Mouse (Mus musculus): ENCODE data around the gene Olfr410.

Olfr410 gene

DNA sequence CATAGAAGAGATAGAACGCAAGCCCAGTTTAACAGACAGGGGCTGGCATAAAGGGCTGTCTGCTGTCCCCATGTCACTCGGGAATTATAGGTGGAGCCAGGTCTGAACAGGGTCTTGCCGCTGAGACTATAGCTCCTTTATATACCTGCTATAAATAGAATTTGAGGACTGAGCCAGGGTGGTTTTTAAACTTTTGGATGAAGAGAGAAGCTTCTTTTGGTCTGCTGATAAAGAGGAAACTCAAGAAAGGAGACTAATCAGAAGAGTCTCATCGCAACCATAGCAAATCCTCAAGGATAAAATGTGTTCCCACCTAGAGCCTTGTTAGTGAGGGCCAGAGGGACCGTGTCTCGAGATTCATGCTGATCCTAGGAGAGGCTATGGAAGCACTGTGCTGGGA, at the start of gene Olfr410:
TSS of gene Olfr410 (minus strand) at position 101 of the 400 bp plus-strand sequence.
- WGBS: 85% methylated on average over 6 of the region's 6 CpGs

DNA sequence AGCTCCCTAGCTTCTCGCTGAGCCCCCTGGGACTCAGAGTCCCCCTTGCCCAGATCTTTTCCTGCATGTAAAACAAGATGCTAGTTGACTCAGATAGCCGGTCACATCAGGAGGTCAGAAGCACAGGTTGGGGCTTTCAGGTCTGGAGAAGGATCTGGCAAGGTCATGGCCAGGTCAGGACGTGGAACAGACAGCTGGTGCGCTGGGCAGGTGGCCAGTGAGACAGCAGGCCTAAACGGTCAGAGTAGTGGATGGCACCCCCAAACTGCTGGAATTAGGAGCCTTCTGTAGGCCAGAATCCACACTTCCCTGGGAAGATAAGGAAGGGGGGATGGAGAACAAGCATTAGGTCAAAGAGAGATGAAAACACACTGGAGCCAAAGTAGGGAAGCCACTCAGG, 49.4 kb upstream of the Olfr410 start:
- 67% methylated on average over 5 of the region's 5 CpGs for WGBS

DNA sequence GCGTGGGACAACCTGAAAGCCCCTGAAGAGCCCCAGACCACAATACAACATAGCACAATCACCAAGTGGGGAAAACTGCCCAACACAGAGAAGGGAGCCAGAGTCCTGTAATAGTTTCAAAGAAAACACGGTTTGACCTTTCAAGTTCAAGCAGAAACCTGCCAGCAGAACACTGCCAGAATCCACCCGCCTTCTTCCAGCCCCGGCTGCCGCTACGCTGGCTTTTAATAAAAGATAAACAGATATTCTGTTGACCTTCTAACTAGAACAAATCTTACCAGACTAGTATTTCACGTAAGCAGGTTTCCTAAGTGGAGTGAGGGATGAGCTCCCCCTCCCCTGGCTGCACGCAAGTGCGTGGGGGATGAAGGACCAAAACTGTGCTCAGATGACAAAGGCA, 47.8 kb upstream of the Olfr410 start:
- 60% methylated on average over 9 of the region's 9 CpGs for whole genome bisulfite sequencing

DNA sequence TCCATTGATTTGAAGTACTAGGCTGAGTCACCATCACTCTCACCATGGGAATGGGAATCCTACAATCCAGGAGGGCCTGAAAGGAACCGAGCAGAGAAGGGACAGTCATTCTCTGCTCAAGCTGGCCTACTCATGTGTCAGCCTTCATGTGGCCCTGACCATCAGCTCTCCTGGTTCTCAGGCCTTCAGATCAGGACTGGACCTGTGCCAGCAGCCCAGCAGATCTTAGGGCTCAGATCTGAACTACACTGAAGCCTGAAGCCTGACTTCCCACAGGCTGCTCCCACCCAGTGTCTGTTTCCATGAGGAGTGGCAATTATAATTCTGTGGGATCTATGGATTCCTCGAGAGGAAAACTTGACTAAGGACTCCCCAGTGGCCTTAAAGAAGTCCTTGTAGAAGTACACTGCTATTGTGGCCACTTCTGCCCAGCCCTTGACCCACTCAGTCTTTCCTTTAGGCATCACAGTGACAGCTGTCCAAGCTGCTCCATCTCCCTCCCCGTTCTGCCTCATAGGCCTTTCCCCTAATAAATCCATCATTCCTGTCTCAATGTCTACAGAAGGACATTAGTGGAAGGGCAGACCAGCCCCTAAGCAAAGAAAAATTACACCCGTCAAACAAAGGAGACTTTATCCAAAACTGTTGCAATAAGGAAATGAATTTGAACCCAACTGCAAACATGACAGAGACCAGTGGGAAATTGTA, 41.5 kb upstream of the Olfr410 start:
- WGBS: 69% methylated on average over 4 of the region's 4 CpGs

DNA sequence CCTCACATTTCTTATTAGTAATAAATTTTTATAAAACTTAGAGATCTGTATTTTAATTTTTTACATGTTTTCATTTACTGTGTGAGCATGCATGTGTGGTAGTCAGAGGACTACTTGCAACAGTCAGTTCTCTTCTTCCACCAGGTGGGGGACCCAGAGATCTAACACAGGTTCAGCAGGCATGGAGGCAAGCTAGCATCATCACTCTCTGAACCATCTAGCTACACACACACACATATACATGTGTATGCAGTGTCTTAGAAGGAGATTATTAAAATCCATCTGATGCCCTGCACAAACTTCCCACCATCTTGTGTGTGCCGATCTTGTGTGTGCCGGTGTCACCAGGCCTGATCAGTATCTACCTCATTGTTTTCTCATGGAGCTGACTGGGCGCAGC, 39.0 kb upstream of the Olfr410 start:
- WGBS: 65% methylated on average over 3 of the region's 3 CpGs

DNA sequence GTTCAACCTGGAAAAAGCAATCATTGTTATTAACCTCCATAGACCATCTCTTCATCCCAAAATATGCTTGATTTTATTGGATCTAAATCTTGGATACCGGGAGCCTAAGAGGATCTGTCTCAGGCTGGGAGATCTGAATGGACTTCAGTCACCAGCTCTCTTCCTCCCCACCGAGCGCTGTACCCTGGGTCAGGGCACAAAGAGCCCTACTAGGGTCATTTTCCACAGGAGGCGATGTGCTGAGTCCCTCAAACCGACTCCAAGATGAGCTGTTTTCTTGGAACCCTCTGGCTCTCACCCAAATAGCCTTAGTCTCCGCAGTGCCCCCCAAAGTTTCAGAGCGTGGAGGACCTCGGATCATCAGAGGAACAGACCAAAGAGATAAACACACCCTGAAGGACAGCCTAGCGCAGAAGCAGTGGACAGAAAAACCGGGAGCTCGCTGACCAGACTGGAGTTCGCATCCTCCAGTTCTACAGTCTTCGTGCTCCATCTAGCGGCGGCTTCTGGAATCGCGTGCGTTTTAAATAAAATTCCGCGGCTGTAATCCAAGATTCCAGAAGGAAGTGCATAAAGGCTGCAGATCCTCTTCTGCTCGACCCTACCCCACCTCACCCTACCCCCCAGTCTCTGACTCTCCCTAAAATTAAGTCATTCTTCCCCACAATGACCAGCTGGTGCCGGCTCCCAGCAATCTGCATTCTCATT, 33.7 kb upstream of the Olfr410 start:
- WGBS: 9% methylated on average over 22 of the region's 22 CpGs

DNA sequence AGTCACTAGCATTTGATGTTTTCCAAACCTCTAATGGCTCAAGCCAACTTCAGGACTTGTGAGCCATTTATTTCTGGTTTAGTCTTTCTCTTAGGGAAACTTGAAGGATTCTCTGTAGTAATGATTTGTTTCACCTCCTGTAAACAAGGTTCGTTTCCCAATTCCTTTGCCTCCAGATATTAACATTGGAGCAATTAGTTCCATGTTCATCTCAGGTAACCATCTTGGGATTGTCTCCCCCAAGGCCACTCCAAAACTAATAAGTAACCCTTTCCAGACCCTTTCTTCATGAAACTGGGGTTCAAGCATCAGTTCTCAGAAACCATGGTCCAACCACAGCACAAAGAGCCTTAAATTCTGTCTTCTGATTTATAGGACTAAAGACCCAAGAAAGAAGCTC, 23.9 kb upstream of the Olfr410 start, which contains the start of gene Olfr412:
TSS of gene Olfr412 (plus strand) at position 301 of the 400 bp plus-strand sequence.
- 63% methylated on average over 1 of the region's 1 CpGs for WGBS

DNA sequence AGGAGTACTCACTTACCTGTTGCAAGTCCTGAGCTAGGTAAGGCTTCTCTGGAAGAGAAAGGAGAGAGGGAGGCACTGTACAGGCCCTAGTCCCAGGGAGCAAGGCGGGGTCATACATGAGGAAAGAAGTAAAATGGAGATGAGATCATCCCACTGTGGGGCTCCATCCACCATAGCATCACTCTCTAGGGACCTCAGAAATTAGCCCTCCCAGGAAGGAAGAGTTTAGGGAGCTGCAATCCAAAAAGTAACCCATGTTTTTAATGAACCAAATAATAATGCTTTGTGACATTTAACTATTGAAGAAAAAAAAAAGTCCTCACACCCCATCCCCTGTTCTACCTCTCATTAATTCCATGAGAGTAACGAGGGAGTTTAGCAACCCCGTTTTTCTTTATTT, 14.7 kb upstream of the Olfr410 start, which contains the start of gene Olfr411:
TSS of gene Olfr411 (minus strand) at position 101 of the 400 bp plus-strand sequence.
- 81% methylated on average over 3 of the region's 3 CpGs for WGBS

DNA sequence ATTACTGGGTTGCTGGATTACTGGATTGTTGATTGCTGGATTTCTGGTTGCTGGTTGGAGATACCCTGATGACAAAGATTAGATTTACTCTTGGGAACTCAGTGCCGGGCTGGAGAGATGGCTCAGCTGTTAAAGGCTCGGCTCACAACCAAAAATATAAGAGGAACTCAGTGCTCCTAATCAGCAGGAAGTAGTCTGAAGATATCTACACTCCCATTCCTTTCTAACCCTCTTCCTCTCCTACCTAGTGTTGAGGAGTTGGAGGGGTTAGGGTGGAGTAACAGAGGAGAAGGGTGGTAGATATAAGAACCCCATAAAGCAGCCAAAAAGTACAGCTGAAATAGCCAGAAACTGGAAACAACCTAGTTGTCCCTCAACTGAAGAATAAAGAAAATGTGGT, 11.8 kb downstream of the Olfr410 start:
- 73% methylated on average over 2 of the region's 2 CpGs for WGBS

DNA sequence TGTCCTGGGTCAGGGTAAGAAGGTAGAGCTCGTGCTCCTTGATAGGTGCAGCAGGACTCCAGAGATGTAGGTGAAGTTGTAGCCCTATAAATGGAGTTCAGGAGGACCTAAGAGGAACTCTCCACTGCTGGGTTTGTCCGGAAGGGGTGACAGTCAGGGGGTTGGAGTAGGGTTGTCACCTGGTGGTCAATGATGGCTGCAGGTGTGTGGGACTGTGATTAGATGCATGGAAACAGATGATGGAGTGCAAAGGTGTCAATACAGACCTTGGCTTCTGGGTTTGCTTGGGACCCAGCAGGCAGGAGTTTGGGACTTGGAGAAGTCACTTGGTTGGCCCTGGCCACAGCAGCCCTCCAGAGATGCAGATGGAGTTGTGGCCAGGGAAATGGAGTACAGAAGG, 50.6 kb downstream of the Olfr410 start:
- 67% methylated on average over 2 of the region's 2 CpGs for WGBS

DNA sequence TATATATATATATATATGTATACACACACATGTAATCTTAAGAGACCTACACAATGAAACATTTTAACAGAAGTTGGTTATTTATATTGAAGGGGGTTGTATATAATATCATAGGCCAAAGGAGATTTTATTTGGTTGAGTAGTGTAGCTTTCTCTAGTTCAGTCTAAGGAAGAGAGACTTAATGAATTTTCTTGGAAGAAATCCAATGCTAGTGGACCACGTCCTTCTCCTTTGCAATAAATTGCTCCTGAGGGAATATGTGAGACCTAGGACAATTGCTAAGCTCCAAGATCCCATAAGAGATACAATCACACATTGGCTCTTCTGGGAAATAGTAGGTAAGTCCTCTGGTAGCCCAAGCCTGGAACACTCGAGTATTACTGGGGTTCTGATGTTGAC, 54.4 kb downstream of the Olfr410 start, which contains the start of gene Olfr59:
TSS of gene Olfr59 (plus strand) at position 301 of the 400 bp plus-strand sequence.
- 48% methylated on average over 2 of the region's 2 CpGs for WGBS
